Comparison of ENCODE assay signal across 8 mouse cellular contexts in genomic region chrX:93631657-93632449, GRCm38 (mm10). TPM values are rescaled to one million over a fixed set of nuclear protein-coding genes. Genes with fewer than 3 reads are reported as not detected.
DNase-seq lines count a peak whose midpoint lies in the region; ATAC-seq and TF ChIP-seq lines count a peak whose summit lies in the region.

Gene Pola1 (minus strand): TSS chrX:93632155.

- ATAC-seq in embryonic facial prominence, embryonic 15.5 days (ENCODE audit: insufficient number of reproducible peaks, low FRiP score, low TSS enrichment, low read depth), result peak; percentile 99
- ATAC-seq in kidney, embryonic 15.5 days (replicated peaks; ENCODE audit: low FRiP score), result peak; percentile 99
- ATAC-seq in monocyte, adult 5-6 weeks (replicated peaks; ENCODE audit: insufficient number of reproducible peaks, low FRiP score, low TSS enrichment, poor library complexity, severe bottlenecking), result peak; percentile 97

- TF ChIP-seq POLR2A in bone marrow, adult 2 months (IDR thresholded peaks at IDR 0.05; ENCODE audit: borderline replicate concordance, control insufficient read depth, low read depth, low read length), result peak; percentile 45; the same call in 1 of the 2 replicates

- H3K27ac ChIP-seq in bone marrow, adult 2 months (ENCODE audit: control insufficient read depth, insufficient read depth, low read depth, low read length, poor library complexity), result peak within 1 kb of the TSS; percentile 51
- H3K27ac ChIP-seq in embryonic facial prominence, embryonic 15.5 days (replicated peaks), result peak within 1 kb of the TSS; percentile 55; the same call in 1 of the 2 replicates
- peak within 1 kb of the TSS; percentile 78 for H3K27ac ChIP-seq in heart, embryonic 10.5 days
- H3K27ac ChIP-seq in kidney, embryonic 15.5 days, result peak within 1 kb of the TSS; percentile 60

- H3K27me3 ChIP-seq in embryonic facial prominence, embryonic 15.5 days, result no peaks in the 10 kb centered on the region
- H3K27me3 ChIP-seq in heart, embryonic 10.5 days (ENCODE audit: insufficient read depth, poor library complexity, severe bottlenecking), result no peaks in the 10 kb centered on the region
- peaks cover 7% of the 10 kb centered on the region; the same call in 1 of the 2 replicates for H3K27me3 ChIP-seq in kidney, embryonic 15.5 days

- peak within 1 kb of the TSS; percentile 48 for H3K4me2 ChIP-seq in embryonic facial prominence, embryonic 15.5 days (replicated peaks)
- peak within 1 kb of the TSS; percentile 59 for H3K4me2 ChIP-seq in kidney, embryonic 15.5 days

- peak within 1 kb of the TSS; percentile 31; the same call in 1 of the 2 replicates for H3K9ac ChIP-seq in embryonic facial prominence, embryonic 15.5 days
- H3K9ac ChIP-seq in kidney, embryonic 15.5 days, result peak within 1 kb of the TSS; percentile 43

- WGBS in bone marrow, adult 2 months, result 16% methylated on average over 53 of the region's 53 CpGs
- 15% methylated on average over 53 of the region's 53 CpGs for WGBS in embryonic facial prominence, embryonic 15.5 days
- 17% methylated on average over 53 of the region's 53 CpGs for WGBS in heart, embryonic 10.5 days
- WGBS in kidney, embryonic 15.5 days, result 19% methylated on average over 53 of the region's 53 CpGs

- DNase-seq in 416B (ENCODE audit: low read depth) (peak; percentile 90), liver (peak; percentile 87)
- peak; percentile 92 for DNase-seq in heart, embryonic 10.5 days (ENCODE audit: low spot score)
- DNase-seq in spleen, postnatal 4 days (ENCODE audit: low spot score in 2 of 2), result peak; percentile 80 to 85

- no peaks in the 10 kb centered on the region for H3K4me1 ChIP-seq in bone marrow, adult 2 months (ENCODE audit: control insufficient read depth, insufficient read depth, low read length)
- no peaks in the 10 kb centered on the region for H3K4me1 ChIP-seq in embryonic facial prominence, embryonic 15.5 days
- H3K4me1 ChIP-seq in heart, embryonic 10.5 days, result no peaks in the 10 kb centered on the region
- H3K4me1 ChIP-seq in kidney, embryonic 15.5 days, result no peaks in the 10 kb centered on the region

- no peak for TF ChIP-seq CTCF in bone marrow, adult 2 months (IDR thresholded peaks at IDR 0.05; ENCODE audit: control insufficient read depth, insufficient read depth, low read length)

- no peaks in the 10 kb centered on the region for H3K9me3 ChIP-seq in embryonic facial prominence, embryonic 15.5 days (replicated peaks)
- no peaks in the 10 kb centered on the region for H3K9me3 ChIP-seq in heart, embryonic 10.5 days
- no peaks in the 10 kb centered on the region for H3K9me3 ChIP-seq in kidney, embryonic 15.5 days (replicated peaks)

- H3K36me3 ChIP-seq in embryonic facial prominence, embryonic 15.5 days, result no peaks in the 10 kb centered on the region
- no peaks in the 10 kb centered on the region for H3K36me3 ChIP-seq in heart, embryonic 10.5 days
- no peaks in the 10 kb centered on the region for H3K36me3 ChIP-seq in kidney, embryonic 15.5 days

- peak within 1 kb of the TSS; percentile 100 for H3K4me3 ChIP-seq in bone marrow, adult 2 months (replicated peaks; ENCODE audit: control insufficient read depth, low read depth, low read length)
- peak within 1 kb of the TSS; percentile 55 for H3K4me3 ChIP-seq in embryonic facial prominence, embryonic 15.5 days (replicated peaks)
- peak within 1 kb of the TSS; percentile 63 for H3K4me3 ChIP-seq in heart, embryonic 10.5 days
- peak within 1 kb of the TSS; percentile 60 for H3K4me3 ChIP-seq in kidney, embryonic 15.5 days (replicated peaks)

RNA-seq across cellular contexts. Expression of gene Pola1, which starts in this region (rescaled TPM):
- 17.8 and 26.2 TPM in 2 replicates for polyA plus RNA-seq in bone marrow, adult 2 months (2011; ENCODE audit: insufficient read depth, insufficient read length, low replicate concordance, missing spikeins)
- 15.6 and 16.3 TPM in 2 replicates for polyA plus RNA-seq in embryonic facial prominence, embryonic 15.5 days (2015; fragmentation: Nextera tagmentation; extraction: Ambion mirVana)
- polyA plus RNA-seq in heart, embryonic 10.5 days (2016; fragmentation: Nextera tagmentation; extraction: Ambion mirVana), result 14.8 and 16.1 TPM in 2 replicates
- 21.7 and 23.2 TPM in 2 replicates for polyA plus RNA-seq in kidney, embryonic 15.5 days (2015; fragmentation: Nextera tagmentation; extraction: Ambion mirVana)
- total RNA-seq in monocyte, adult 5-6 weeks (2017), result 12.3 to 19.7 TPM (median 15.5 TPM) in 3 replicates

Comparison
In these comparisons a context has a peak if more than half of its experiments do, and no peak if none do; other contexts are left out.
1. Peak in every context shown above with its lines: DNase-seq, ATAC-seq, H3K4me3 ChIP-seq and H3K27ac ChIP-seq.